Mouse (Mus musculus) heart, embryonic 11.5 days (tissue): ENCODE measurements around the gene Dntt. TPM values are rescaled to one million over a fixed set of nuclear protein-coding genes. Genes with fewer than 3 reads are reported as not detected.

ENCODE experiments used
- ATAC-seq: fragments of 200-750 bp; cut with Nextera tagmentation; replicated peaks from 2 replicates; pipeline ENCODE4 v1.8.0; 2017; ENCODE audit warnings: moderate library complexity; ENCODE audit not compliant: insufficient number of reproducible peaks, low FRiP score, low TSS enrichment
- H3K27ac ChIP-seq: fragments of 300-500 bp; sonication (generic); 2 replicates; pipeline ENCODE4 v1.5.1; 2014; ENCODE audit warnings: mild to moderate bottlenecking, low read depth, low read length
- H3K27me3 ChIP-seq: fragments of 300-500 bp; sonication (generic); 2 replicates; pipeline ENCODE4 v1.6.1; 2014; ENCODE audit warnings: mild to moderate bottlenecking, low read length, mixed read lengths; ENCODE audit not compliant: control insufficient read depth, insufficient read depth
- H3K36me3 ChIP-seq: fragments of 300-500 bp; sonication (generic); 2 replicates; pipeline ENCODE4 v1.6.1; 2014; ENCODE audit warnings: mild to moderate bottlenecking, low read length, moderate library complexity, mixed read lengths; ENCODE audit not compliant: control insufficient read depth, insufficient read depth
- H3K4me1 ChIP-seq: fragments of 300-500 bp; sonication (generic); 2 replicates; pipeline ENCODE4 v1.6.1; 2014; ENCODE audit warnings: low read length; ENCODE audit not compliant: control insufficient read depth, insufficient read depth
- H3K4me2 ChIP-seq: fragments of 300-500 bp; sonication (generic); 2 replicates; pipeline ENCODE4 v1.6.1; 2014; ENCODE audit warnings: mild to moderate bottlenecking, moderate library complexity
- H3K4me3 ChIP-seq: fragments of 300-500 bp; sonication (generic); 2 replicates; pipeline ENCODE4 v1.5.1; 2014; ENCODE audit warnings: low read depth, low read length
- H3K9ac ChIP-seq: fragments of 300-500 bp; sonication (generic); 2 replicates; pipeline ENCODE4 v1.6.1; 2014; ENCODE audit warnings: mild to moderate bottlenecking, low read depth, low read length, moderate library complexity
- H3K9me3 ChIP-seq: fragments of 300-500 bp; sonication (generic); replicated peaks from 2 replicates; pipeline ENCODE4 v1.6.1; 2016; ENCODE audit warnings: low read length; ENCODE audit not compliant: control insufficient read depth
- WGBS: fragments of 180-500 bp; shearing (Covaris S2); extraction: QIAGEN DNeasy Blood & Tissue Kit; methylation state at CpG from one replicate; pipeline ENCODE4 v1.1.7; 2014; ENCODE audit not compliant: insufficient replicate concordance; 5-methylcytosine and 5-hydroxymethylcytosine counted together
- polyA plus RNA-seq: library from polyadenylated mRNA; unstranded; fragments of >200 nt; fragmentation: Nextera tagmentation; extraction: Ambion mirVana; gene quantifications from 2 replicates; pipeline ENCODE4 v1.2.1, GENCODE M21; 2014

The Dntt gene
- polyA plus RNA-seq, 1 experiment from 2014 or later, result not detected

- WGBS, result 65% methylated on average over 8 of the region's 8 CpGs
- Histone ChIP-seq H3K9ac (no peak overlapping the region), H3K36me3 (no peaks in the 10 kb centered on the region), H3K27ac (no peak overlapping the region), H3K4me3 (no peak overlapping the region), H3K4me1 (no peaks in the 10 kb centered on the region), H3K9me3 (no peaks in the 10 kb centered on the region), H3K4me2 (no peak overlapping the region), H3K27me3 (no peaks in the 10 kb centered on the region; the same call in 1 of the 2 replicates)
- ATAC-seq, result no peak
Observed at GRCm38 (mm10) chr19:40992517-40993044, 36.5 kb upstream of the Dntt start.

DNA sequence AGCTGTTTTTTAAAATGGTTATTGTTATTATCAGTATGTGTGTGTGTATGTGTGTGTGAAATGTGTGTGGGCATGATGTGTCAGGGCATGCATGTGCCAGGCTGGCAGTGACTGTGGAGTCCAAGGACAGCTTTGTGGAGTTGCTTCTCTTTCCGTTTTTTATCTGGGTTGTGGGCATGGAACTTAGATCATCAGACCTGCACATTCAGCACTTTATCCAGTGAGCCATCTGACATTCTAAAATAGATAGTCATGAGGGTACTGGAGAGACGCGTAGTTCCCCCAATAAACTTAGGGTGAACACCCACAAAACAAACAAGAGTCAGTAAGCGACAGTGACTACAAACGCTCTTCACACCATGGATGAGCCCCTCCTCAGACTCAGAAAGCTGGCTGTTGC, 35.7 kb upstream of the Dntt start:
- H3K9me3 ChIP-seq, result no peaks in the 10 kb centered on the region
- H3K9ac ChIP-seq, result no peak overlapping the region
- H3K27me3 ChIP-seq, result no peaks in the 10 kb centered on the region; the same call in 1 of the 2 replicates
- no peaks in the 10 kb centered on the region for H3K36me3 ChIP-seq
- no peak for ATAC-seq
- no peak overlapping the region for H3K27ac ChIP-seq
- H3K4me2 ChIP-seq, result no peak overlapping the region
- H3K4me1 ChIP-seq, result no peaks in the 10 kb centered on the region
- no peak overlapping the region for H3K4me3 ChIP-seq
- 86% methylated on average over 5 of the region's 5 CpGs for WGBS

DNA sequence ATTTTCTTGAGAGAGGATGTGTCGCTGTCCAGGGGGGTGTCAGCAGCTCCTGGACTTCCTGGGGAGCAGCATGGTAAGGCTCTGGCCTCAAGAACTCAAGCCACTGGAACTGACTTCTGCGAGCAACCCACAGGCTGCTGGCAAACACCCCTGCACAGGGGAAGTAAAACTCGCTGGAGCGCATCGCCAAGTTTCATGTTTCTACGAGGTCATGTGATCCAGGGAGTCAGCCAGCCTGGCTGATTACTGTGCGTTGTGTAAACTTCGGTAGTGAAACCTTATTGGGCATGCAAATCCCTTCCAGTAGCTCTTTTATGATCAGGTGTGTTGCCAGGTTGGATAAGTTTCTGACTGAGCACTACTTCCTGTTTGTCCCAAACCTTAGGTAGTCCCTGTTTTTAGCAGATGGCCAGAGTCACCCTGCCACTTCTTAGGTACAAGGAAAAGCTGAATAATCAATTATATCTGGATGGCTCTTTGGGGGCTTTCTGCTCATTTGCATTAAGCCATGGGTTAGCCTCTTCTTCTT, 35.0 kb upstream of the Dntt start, which contains the start of gene Blnk:
Gene Blnk (minus strand): TSS at position 479 of the 529 bp plus-strand sequence.
- Histone ChIP-seq H3K4me3 (no peak within 1 kb of the TSS), H3K9ac (no peak within 1 kb of the TSS), H3K4me1 (no peaks in the 10 kb centered on the region), H3K9me3 (no peaks in the 10 kb centered on the region), H3K36me3 (no peaks in the 10 kb centered on the region), H3K27ac (no peak within 1 kb of the TSS), H3K27me3 (no peaks in the 10 kb centered on the region; the same call in 1 of the 2 replicates), H3K4me2 (no peak within 1 kb of the TSS)
- no peak for ATAC-seq
- WGBS, result 60% methylated on average over 8 of the region's 8 CpGs

DNA sequence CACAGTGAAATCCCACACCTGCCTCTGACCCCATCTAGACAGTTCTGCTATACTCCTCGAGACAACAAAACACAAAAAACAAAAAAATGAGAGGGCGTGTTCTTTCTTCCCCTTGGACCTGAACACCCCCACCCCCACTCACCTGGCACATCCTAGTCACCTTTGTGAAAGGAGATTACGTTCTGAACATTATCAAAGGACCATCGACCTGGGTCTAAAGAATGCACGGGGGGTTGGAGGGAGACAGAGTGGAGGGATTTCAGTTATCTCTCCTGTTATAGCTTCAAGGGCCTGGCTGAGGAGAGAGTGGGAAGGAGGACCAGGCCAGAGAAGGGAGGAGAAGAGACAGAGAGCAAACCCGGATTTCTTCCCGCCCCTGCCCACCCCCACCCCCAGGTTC, 34.2 kb upstream of the Dntt start:
- Histone ChIP-seq H3K4me3 (no peak overlapping the region), H3K4me1 (no peaks in the 10 kb centered on the region), H3K36me3 (no peaks in the 10 kb centered on the region), H3K9me3 (no peaks in the 10 kb centered on the region), H3K4me2 (no peak overlapping the region), H3K9ac (no peak overlapping the region), H3K27me3 (no peaks in the 10 kb centered on the region; the same call in 1 of the 2 replicates), H3K27ac (no peak overlapping the region)
- no peak for ATAC-seq
- 46% methylated on average over 7 of the region's 7 CpGs for WGBS

DNA sequence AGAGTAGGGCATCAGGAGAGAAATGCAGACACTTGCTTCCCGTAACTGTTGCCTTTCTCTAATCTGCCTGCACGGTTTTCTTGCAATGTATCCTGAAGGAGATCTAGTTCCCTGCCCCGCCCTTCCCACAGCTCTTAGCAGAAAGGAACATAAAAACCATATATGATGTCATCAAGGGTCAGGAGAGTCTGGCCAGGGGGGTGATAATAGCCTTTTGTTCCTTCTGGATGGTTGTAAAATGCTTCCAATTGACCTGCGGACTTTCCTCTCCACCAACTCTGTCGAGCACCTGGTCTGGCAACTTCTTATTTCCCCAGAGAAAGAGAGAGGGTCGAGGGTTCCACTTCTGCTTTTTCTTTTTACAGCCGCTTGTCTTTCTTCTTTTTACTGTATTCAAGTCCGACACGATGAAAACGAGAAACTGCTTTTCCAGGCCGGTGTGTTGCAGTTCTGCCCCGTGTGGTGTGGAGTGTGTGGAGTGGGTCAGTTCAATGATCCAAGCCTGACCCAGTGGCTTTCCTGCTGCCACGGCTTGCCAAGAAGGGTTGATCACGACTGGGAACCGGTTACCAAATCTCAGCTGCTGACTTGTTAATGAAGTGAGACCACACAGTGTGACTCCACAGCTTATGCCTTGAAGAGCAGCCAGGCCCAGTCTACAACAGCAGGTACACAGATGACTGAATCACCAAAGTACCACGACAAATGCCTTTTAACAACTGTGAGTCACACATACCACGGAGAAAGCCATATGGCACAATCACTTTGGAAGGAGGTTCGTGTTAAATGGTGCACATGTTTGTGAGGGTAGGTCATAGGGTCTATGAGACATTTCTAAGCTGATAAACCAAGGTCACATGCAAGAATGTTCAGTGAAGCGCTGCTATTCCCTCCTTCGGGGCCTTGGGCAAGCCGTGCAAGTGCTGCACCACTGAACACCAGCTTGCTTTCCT, 33.4 kb upstream of the Dntt start:
- Histone ChIP-seq H3K27ac (no peak overlapping the region), H3K4me1 (no peaks in the 10 kb centered on the region), H3K9me3 (no peaks in the 10 kb centered on the region), H3K36me3 (no peaks in the 10 kb centered on the region), H3K9ac (no peak overlapping the region), H3K27me3 (no peaks in the 10 kb centered on the region; the same call in 1 of the 2 replicates), H3K4me2 (no peak overlapping the region), H3K4me3 (no peak overlapping the region)
- no peak for ATAC-seq
- WGBS, result 52% methylated on average over 21 of the region's 21 CpGs

GRCm38 (mm10) chr19:40996722-40997121, 32.4 kb upstream of the Dntt start:
- no peaks in the 10 kb centered on the region for H3K36me3 ChIP-seq
- H3K4me3 ChIP-seq, result no peak overlapping the region
- H3K4me2 ChIP-seq, result no peak overlapping the region
- ATAC-seq, result no peak
- H3K4me1 ChIP-seq, result no peaks in the 10 kb centered on the region
- no peaks in the 10 kb centered on the region for H3K9me3 ChIP-seq
- H3K27me3 ChIP-seq, result no peaks in the 10 kb centered on the region; the same call in 1 of the 2 replicates
- no peak overlapping the region for H3K9ac ChIP-seq
- 88% methylated on average over 6 of the region's 6 CpGs for WGBS
- no peak overlapping the region for H3K27ac ChIP-seq

- Histone ChIP-seq H3K4me2 (no peak overlapping the region), H3K36me3 (no peaks in the 10 kb centered on the region), H3K27me3 (no peaks in the 10 kb centered on the region; the same call in 1 of the 2 replicates), H3K9me3 (no peaks in the 10 kb centered on the region), H3K4me3 (no peak overlapping the region), H3K9ac (no peak overlapping the region), H3K27ac (no peak overlapping the region), H3K4me1 (no peaks in the 10 kb centered on the region)
- no peak for ATAC-seq
- 62% methylated on average over 5 of the region's 5 CpGs for WGBS
Observed at GRCm38 (mm10) chr19:40998469-40999170, 30.5 kb upstream of the Dntt start.

DNA sequence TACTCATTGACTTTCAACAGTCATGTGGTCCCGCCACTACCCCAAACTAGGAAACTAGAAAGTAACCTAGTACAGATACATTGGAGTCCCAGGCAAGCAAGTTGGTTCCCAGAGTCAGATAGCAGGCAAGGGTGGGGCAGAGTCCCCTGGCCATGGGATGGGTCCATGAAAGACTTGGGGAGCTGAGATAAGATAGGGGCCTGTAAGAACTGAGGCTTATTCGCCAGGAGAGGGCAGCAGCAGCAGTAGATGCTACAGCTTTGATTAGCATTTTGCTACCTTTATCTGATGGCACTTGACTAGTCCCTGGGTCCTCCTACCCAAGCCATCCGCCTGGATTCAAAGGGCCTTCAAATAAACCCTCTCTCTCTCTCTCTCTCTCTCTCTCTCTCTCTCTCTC, 29.5 kb upstream of the Dntt start:
- H3K4me3 ChIP-seq, result no peak overlapping the region
- 61% methylated on average over 3 of the region's 3 CpGs for WGBS
- no peak overlapping the region for H3K27ac ChIP-seq
- H3K9me3 ChIP-seq, result no peaks in the 10 kb centered on the region
- no peaks in the 10 kb centered on the region for H3K36me3 ChIP-seq
- no peak overlapping the region for H3K4me2 ChIP-seq
- ATAC-seq, result no peak
- H3K27me3 ChIP-seq, result no peaks in the 10 kb centered on the region
- no peaks in the 10 kb centered on the region for H3K4me1 ChIP-seq
- H3K9ac ChIP-seq, result no peak overlapping the region
